Mouse (Mus musculus) ES-E14 (cell line): ENCODE data around the gene S1pr5.

Experiments
- MAFK ChIP-seq: IDR thresholded peaks from 2 replicates; pipeline ENCODE4 v1.6.1; 2014; ENCODE audit warnings: mild to moderate bottlenecking, low read depth, low read length, inconsistent platforms; ENCODE audit not compliant: insufficient read depth
- ZC3H11A ChIP-seq: IDR thresholded peaks from 2 replicates; pipeline ENCODE4 v1.6.1; 2012; ENCODE audit warnings: low read depth, mild to moderate bottlenecking, inconsistent platforms, low read length, borderline replicate concordance

DNA sequence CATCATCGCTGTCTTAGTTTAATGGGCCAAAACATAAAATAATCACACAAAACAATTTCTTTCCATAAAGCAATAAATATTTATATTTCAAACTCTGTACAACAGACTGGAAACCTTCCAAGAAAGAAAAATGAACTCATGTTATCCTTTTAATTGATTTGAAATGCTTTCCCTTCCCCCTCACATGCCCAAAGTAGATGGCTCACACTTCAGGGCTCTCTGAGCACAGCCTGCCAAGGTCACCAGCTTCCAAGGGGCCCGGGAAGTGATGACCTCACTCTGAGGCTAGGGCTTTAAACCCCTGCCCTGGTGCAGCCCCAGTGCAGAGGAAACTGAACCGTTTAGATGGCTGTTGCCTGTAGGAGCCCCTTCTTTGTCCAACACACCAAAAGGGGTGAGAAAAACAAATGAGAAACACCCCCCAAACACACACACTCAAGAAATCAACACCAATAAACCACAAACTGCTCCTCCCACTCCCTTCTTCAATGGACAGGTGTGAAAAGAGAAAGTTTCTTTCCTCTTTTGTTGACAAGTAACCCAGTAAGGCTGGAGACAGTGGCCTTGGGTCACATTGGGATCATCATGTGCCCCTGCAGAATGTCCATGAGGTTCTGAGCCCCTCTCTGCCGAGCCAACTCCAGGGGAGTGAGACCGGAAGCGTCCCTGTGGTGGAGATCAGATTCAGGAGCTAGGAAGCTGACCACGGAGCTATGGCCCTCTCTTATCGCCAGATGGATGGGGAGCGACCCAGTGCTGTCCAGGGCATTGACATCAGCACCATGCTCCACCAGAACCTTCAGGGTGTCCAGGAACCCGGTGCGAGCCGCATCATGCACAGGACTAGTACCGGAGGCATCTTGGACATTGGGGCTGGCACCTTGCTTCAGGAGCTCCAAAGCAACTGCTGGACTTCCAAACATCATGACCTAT, 40.4 kb upstream of the S1pr5 start:
- TF ChIP-seq ZC3H11A (no peak), MAFK (no peak)
